Mouse (Mus musculus) small intestine, adult 2 months (tissue): Measurements from ENCODE around the gene Mex3a.

Source experiments
- CTCF ChIP-seq: fragments of 200-500 bp; IDR thresholded peaks from 2 replicates; pipeline ENCODE4 v1.5.1; 2012; ENCODE audit warnings: low read depth, mild to moderate bottlenecking, control low read depth, inconsistent platforms, low read length, moderate library complexity, mixed read lengths; ENCODE audit not compliant: insufficient replicate concordance, insufficient read length; ENCODE audit errors: extremely low read depth
- POLR2A ChIP-seq: fragments of 200-500 bp; IDR thresholded peaks from 2 replicates; pipeline ENCODE4 v1.6.1; 2012; ENCODE audit warnings: low read depth, mild to moderate bottlenecking, control low read depth, inconsistent platforms, low read length, moderate library complexity

DNA sequence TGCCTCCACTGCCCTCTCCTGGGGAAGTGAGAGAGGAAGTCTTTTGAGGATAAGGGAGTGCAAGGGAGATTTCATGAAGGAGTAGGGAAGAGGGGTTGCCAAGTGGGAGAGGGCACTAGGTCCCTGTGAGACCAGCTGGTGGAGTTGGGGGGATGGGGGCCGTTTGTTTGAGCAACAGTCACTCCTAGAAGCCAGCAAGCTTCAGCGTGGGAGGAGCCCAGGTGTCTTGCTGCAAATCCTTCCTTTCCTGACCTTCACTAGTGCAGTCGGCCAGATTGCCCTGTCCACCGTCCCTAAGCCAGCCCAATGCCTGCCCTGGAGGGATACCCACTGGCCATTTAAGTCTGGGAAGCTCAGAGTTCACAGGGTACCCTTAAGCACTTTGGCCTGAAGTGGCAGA, 20.6 kb upstream of the Mex3a start:
- TF ChIP-seq CTCF (no peak), POLR2A (no peak)
